Mouse (Mus musculus) megakaryocyte progenitor cell, adult 5-6 weeks (primary cell): Measurements from ENCODE around the gene Rps8. TPM values are rescaled to one million over a fixed set of nuclear protein-coding genes. Genes with fewer than 3 reads are reported as not detected.

Experiments used
- ATAC-seq: replicated peaks from 2 replicates; pipeline ENCODE4 v1.8.0; 2016; ENCODE audit warnings: mild to moderate bottlenecking, moderate TSS enrichment, inconsistent platforms; ENCODE audit not compliant: poor library complexity
- total RNA-seq, 2 experiments: library from RNA; stranded (forward) in 1 of 2; stranded (reverse) in 1 of 2; fragments of 157-497, 149-512 nt in 1 of 2; fragments of 200-1000 nt in 1 of 2; gene quantifications; 2 replicates each; pipeline versions ENCODE4 v1.2.3 to v1.2.4; 2015 to 2017

The Rps8 gene
- total RNA-seq, 2 experiments from 2014 or later = 2,131 to 4,838 TPM

DNA sequence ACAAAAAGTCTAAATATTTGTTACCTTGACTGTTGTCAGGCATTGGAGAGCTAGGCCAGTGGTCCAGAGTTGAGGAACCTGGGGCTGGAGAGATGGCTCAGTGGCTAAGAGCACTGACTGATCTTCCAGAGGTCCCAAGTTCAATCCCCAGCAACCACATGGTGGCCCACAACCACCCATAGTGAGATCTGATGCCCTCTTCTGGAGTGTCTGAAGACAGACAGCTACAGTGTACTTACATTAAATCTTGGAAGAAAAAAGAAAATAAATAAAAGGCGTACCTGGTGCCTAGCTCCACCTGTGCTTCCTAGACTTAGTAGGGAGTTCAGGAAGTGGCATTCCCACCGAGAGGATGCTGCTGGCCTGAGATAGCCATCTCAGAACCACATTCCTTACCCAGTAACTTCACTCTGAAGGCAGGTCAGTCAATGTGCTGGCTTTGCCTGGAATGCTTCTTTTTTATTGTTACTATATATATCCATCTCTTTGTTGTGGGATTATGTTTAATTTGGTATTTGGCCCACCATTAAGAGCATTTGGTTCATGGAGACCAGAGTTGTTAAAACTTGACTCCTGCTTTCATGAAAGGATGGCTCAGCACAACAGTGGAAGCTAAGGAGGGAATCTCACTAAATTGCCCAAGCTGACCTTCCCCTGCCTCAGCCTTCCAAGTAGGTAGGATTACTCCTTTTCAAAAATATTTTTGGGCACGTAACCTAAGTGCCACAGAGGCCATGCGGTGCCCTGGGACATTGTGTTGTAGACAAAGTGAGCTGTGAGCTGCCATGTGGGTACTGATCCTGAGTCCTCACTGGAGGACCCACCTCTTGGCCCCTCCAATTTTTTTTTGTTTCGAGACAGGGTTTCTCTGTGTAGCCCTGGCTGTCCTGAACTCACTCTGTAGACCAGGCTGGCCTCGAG, 6.5 kb downstream of the Rps8 start:
- no peak for ATAC-seq

DNA sequence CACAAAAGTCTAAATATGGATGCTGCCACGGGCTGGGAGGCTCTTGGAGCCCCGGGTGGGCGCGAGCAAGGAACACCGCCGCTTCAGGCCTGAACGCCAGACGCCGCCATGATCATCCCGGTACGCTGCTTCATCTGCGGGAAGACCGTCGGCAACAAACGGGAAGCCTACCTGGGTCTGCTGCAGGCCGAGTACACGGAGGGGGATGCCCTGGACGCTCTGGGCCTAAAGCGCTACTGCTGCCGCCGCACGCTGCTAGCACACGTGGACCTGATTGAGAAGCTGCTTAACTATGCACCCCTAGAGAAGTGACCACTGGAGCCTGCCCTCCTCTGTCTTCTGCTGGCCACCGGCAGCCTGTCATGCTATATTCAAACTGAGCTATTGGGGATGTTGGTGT, 7.2 kb downstream of the Rps8 start:
- ATAC-seq = no peak

DNA sequence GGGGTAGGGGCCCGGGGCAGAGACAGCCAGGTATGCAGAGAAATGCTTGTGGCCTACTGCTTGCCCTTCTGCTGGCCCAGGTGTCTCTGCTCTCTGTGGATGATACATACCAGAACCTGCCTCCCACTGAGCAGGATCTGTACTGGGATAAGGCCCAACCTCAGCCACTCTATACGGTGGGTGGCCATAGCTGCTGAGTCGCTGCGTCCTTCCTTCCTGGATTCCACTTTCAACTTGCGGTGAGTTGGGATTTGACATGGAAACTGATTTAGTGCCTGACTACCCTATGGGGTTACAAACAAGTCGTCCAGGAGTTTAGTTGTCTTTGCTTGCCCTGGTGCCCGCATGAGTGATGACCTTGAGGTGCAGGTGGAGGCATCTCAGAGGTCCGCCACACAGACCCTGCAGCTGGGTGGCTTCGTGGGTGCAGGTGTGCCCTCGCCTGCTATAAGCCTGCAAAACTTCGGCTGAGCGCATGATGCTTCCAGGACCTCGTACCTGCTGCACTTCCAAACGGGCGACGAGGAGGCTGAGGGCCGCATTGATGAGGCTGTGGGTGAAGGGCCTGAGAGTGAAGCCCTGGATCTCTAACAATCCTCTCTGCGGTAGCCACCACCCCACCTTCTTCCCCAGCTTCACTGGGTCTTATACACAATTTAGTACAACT, 7.9 kb downstream of the Rps8 start:
- no peak for ATAC-seq

DNA sequence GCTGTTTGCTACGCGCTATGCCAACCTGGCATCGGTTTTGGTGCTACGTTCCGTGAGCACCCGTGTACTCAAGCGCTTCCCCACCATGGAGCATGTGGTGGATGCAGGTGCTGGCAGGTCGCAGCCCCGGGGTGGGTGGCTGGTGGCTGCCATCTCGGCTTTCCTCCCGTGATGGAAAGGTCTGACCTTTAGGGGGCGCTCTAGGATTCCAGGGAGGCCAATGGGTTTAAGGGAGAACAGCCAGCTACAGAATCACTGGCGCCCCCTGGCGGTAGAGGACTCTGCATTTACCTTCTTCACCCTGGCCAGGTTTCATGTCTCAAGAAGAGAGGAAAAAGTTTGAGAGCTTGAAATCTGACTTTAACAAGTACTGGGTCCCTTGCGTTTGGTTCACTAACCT, 9.9 kb downstream of the Rps8 start:
- peak; percentile 82 for ATAC-seq

DNA sequence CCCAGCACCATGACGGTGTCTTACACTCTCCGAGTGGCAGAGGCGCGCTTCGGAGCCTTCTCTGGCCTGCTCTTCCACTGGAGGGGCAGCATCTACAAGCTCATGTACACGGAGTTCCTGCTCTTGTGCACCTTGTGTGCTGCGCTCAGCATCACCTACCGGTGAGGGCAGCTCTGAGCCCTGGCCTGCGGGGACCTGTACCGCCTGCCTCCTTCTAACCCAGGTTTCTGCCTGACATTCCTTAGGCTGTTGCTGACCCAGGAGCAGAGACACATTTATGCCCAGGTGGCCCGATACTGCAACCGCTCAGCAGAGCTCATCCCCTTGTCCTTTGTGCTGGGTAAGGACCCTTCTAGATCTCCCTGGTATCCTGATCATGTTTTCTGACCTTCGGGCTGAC, 10.8 kb downstream of the Rps8 start:
- no peak for ATAC-seq

DNA sequence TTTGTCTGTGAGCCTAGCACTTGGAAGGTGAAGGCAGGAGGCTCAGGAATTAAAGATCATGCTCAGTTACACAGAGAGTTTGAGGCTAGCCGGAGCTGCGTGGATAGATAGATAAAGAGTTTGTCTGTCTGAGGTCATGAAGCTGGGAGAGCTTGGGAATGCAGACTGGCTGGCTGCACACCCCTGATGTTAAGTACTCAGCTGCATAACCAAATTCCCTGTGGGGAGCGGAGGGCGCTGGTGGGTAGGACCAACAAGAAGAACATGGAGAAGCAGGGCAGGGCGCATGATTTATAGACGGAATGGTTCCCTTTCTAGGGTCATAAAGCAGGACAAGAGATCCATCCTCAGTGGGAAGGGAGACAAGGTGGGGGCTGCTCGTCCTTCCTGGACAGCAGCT, 13.0 kb downstream of the Rps8 start:
- no peak for ATAC-seq

DNA sequence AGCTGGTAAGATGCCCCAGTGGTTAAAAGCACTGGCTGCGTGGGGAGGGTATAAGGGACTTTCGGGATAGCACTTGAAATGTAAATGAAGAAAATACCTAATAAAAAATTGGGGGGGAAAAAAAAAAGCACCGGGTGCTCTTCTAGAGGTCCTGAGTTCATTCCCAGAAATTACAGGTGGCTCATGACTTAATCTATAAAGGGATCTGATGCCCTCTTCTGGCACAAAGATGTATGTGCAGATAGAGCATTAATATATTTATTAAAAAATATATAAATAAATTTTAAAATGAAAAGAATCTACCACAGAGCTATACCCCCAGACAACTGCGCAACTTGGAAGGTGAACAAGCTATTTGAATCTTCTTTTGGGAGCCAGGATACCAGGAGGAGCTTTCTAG, 15.4 kb downstream of the Rps8 start:
- ATAC-seq = no peak

DNA sequence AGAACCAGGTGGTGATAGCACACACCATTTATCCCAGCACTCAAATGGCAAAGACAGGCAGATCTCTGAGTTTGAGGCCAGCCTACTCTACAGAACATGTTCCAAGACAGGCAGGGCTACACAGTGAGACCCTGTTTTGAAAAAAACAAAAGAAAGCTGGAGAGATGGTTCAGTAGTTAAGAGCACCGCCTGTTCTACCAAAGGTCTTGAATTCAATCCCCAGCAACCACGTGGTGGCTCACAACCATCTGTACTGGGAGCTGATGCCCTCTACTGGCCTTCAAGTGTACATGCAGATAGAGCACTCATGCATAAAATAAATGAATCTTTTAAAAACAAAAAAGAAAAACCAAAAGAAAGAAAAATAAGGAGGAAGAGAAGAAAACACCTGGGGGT, 16.8 kb downstream of the Rps8 start:
- ATAC-seq = peak; percentile 67

DNA sequence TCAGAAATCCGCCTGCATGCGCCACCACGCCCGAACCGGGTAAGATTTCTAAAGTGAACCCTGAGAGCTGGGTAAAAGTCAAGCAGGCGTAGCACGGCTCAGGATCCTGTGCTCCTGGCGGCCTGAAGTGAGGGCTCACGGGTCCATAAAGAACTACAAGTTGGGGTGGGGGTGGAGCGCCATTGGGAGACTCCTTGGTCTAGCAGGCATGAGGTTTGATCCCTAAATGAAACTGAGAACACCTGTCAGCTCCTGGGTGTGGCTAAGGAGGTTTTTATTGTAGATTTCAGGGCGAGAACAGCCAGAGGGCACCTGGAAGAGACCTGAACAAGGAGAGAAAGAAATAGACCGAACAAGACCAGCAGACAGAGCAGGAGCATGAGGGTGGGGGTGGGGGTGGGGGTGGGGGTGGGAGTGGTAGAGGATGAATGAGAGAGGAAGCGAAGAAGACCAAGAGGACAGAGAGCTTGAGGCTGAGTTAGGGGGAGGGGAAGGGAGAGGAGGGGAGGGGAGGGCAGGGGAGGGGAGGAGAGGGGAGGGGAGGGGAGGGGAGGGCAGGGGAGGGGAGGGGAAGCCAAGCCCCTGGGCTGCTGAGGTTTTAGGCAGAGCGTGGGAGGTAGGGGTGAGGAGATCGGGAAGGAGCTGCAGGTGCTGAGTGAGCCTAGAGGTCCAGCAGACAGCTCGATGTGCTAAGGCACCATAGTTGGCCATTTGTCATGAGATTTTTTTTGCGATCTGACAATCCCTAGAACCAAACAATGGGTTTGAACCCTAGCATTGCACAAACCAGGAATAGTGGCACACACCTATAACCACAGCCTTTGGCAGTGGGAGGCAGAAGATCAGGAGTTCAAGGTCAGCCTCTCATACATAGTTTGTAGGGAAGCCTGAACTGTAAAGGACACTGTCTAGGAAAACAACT, 17.5 kb downstream of the Rps8 start:
- no peak for ATAC-seq

DNA sequence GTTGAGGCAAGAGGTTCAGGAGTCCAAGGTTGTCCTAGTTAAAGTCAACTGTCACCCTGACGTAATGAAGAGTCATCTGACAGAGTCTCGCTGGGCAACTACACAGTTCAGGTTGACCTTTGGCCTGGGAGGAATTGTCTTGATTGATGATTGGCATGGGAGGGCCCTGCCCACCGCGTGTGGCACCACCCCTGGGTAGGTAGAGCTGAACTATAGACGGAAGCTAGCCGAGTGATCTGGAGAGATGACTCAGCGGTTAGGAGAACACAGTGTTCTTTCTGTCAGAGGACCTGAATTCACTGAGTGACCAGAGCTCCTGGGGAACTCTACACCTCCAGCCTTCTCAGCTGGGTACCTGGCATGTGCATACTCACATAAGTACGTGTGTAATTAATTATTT, 20.0 kb downstream of the Rps8 start:
- peak; percentile 30; the same call in 1 of the 2 replicates for ATAC-seq

DNA sequence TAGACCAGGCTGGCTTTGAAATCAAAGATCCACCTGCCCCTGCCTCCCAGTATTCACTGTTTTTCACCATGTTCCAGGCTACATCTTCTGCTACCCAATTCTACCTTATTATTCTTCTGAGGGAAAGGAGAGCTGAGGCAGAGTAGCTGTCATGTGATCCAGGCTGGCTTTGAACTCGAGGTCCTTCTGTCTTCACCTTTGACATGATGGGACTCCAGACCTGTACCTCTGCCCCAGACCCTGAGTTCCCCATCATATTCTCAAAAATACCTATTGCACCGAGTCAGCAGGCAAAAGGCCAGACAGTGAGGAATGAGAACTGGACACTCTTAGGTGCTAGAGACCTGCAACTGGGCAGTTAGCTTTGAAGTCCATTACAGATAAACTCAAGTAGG, 21.4 kb downstream of the Rps8 start:
- ATAC-seq = no peak

DNA sequence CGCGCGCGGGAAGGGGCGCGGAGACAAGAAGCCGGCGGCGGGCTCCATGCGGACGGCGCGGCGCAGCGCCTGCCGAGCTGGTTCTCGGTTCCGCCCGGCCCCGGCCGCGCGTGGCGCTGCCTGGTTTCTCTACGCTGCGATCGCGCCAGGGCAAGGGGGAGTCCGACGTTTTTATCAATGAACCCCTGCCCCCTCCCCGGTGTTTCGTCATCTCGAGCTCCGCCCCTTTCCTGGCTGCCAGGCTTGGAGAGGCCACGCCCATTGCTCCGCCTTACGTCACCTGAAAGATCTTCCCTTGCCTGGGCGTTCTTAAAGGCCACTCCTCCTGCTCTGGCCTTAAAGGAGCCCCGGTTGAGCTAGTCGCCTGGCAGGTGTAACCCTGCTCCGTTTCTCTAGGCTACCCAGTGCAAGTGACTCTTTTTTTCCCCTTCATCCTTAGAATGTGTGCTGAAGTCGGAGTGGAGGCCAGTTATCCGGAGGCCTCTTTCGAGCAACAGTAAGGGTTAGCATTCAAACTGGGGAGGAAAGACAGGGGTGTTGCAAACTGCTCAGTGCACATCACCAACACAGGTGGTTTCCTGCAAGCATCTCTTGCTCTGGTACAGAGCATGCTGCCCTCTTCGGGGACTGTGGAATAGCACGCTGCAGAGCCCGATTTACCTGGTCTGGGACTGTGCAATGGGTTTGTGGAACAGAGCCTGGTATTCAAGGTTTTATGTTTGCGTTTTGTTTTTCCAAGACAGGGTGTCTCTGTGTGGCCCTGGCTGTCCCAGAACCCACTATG, 22.0 kb downstream of the Rps8 start, which contains the start of gene Plk3:
TSS of gene Plk3 (minus strand) at position 147 of the 784 bp plus-strand sequence.
- ATAC-seq = peak; percentile 93

DNA sequence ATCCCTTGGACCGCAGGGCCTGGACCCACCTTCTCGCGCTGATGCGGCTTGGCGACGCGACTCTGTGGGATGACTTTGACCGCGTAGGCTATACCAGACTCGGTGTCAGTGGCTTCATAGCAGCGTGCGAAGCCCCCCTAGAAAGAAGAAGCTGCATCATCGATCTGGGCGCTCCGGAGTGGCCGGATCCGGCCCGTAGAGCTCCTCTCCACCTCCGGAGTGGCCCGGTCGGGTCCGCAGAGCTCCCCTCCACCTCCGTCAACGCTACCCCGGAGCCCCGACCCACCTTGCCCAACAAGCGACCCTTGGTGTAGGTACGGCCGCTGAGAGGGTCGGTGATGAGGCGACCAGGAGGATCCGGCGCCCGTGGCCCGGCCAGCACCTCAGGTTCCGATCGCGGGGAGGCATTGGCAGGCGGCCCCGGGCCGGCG, 22.7 kb downstream of the Rps8 start:
- peak; percentile 10; the same call in 1 of the 2 replicates for ATAC-seq

DNA sequence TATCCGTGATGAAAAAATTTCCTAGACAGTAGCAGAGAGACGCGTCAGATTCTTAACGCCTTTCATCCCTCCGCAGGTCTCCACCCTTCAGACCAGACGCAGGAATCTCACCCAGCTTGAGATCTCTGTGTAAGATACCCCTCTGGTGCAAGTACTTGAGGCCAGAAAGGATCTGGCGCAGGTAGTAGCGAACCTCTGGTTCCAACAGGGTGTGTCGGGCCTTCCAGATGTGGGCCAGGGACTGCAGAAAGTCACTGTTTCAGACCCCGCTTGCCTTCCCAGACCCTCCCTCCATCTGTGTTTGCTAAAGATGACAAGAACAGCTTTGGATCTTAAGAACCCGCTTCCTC, 23.3 kb downstream of the Rps8 start:
- ATAC-seq = no peak

DNA sequence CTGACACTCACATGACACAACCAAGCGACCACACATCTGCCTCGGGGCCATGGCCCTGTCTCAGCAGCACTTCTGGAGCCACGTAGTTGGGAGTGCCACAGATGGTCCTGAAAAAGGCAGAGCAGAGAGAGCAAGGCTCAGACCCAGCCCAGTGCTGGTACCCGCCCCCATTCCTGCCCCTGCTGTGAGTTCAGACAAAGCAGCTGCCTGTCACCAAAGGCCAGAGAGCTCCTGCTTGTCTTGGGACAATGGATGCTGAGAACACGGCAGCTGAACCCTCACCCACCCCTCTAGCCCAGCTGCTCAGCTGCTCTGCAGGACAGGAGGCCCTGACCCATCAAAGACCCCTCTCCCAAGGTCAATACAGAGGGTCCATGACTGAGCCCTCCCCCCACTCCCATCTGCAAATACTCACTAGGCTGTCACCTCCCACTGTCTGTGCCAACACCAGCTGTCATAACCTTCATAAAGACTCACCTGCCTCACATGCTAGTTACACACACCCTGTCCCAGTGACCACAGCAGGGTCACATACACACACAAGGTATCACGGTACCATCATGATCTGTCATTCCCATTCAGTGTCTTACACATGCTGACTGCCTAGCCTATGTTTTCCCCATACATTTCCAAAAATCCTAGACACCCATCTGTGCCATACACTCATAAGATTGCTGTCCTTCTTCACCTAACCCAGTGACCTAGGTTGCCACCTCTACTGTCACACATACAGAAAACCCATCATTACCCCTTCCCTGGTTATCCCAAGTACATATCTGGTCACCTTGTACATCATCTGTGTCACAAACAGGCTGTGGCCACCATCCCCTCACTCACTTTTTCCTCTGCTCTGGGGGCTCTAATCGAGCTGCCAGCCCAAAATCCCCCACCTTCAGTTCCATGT, 23.9 kb downstream of the Rps8 start:
- ATAC-seq = no peak

DNA sequence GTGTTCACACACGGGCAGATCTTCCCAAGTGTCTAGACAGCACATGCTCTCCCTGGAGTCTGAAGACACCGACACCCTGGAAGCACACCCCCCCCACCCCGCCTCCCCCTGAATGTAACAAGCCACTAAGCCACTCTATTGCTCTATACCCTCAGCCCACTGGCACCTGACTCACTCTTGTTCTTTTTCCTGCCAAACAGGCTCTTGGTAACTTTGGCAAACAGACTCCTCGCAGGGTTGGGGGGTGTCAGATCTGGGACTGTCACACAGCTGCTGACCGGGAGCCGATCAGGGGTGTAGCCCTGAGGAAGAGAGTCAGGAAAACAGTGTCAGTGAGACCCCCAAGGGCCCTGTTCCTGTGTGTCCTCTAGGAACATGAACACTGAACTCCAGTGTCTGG, 24.8 kb downstream of the Rps8 start:
- ATAC-seq = no peak

DNA sequence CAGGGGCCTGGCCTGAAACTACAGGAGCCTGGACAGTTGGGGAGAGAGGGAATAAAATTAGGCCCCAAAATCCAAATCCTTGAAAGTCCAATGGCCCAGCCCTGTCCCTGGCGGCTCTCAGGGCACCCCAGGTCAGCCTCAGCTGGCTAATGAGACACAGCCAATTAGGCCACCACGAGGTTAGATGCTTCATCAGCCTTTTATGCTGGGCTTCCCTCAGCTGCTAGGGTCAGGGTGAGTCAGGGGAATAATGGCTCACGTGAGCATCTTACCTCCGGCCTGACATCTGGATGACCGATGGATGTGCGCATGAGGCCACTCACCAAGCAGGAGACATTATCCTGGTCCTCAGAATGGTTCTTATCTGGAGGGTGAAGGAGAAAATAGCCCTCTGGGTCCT, 25.3 kb downstream of the Rps8 start:
- no peak for ATAC-seq

DNA sequence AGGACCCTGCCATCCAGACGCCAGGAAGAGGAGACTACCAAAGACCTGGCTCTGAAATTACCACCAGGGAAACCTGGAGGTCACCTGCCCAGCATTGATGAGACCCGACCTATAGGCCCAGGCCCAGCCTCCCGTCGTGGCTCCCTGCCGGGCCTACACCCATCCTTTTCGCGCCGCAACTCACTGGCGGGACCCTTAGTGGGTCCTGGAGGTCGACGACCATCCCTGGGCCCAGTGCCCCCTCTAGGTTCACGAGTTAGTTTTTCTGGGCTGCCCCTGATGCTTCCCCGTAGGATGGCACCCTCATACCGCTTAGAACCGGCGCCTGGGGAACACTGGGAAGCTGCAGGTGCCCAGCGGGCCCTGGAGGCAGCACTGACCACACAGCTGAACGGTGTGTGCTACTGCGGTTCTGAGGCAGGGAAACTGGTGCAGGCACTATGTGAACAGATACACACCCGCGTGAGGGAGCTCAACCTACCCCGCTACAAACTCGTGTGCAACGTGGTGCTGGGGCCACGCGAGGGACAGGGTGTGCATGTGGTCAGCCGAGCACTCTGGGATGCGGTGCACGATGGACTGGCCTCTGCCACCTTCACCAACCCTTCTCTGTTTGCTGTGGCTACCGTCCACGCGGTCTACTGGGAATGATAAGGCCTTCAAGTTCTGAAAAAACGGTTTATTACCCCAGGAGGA, 27.9 kb downstream of the Rps8 start:
- ATAC-seq = no peak
